Mouse (Mus musculus) heart, embryonic 13.5 days (tissue): ENCODE measurements at regions not wholly inside any gene's neighbourhood (a gene's known extent, or its start where the extent isn't known, plus 50 kb on each side); places are given as distances from the start of the nearest gene placed in this dataset.

Experiments
- ATAC-seq: fragments of 200-750 bp; cut with Nextera tagmentation; 2 replicates; pipeline ENCODE4 v1.8.0; 2017; ENCODE audit warnings: moderate TSS enrichment; ENCODE audit not compliant: insufficient number of reproducible peaks, low FRiP score, low TSS enrichment; ENCODE audit errors: extremely low read depth
- H3K27ac ChIP-seq: fragments of 300-500 bp; sonication (generic); replicated peaks from 2 replicates; pipeline ENCODE4 v1.5.1; 2015; ENCODE audit warnings: moderate library complexity, mild to moderate bottlenecking, inconsistent platforms
- H3K27me3 ChIP-seq: fragments of 300-500 bp; sonication (generic); replicated peaks from 2 replicates; pipeline ENCODE4 v1.6.1; 2015; ENCODE audit warnings: mild to moderate bottlenecking, inconsistent platforms
- H3K36me3 ChIP-seq: fragments of 300-500 bp; sonication (generic); 2 replicates; pipeline ENCODE4 v1.6.1; 2015; ENCODE audit warnings: mild to moderate bottlenecking, inconsistent platforms
- H3K4me1 ChIP-seq: fragments of 300-500 bp; sonication (generic); 2 replicates; pipeline ENCODE4 v1.6.1; 2015; ENCODE audit warnings: inconsistent platforms
- H3K4me2 ChIP-seq: fragments of 300-500 bp; sonication (generic); 2 replicates; pipeline ENCODE4 v1.6.1; 2015; ENCODE audit warnings: inconsistent platforms, mild to moderate bottlenecking, moderate library complexity
- H3K4me3 ChIP-seq: fragments of 300-500 bp; sonication (generic); 2 replicates; pipeline ENCODE4 v1.5.1; 2015; ENCODE audit warnings: moderate library complexity, mild to moderate bottlenecking, inconsistent platforms
- H3K9ac ChIP-seq: fragments of 300-500 bp; sonication (generic); 2 replicates; pipeline ENCODE4 v1.6.1; 2015; ENCODE audit warnings: inconsistent platforms, mild to moderate bottlenecking, moderate library complexity
- H3K9me3 ChIP-seq: fragments of 300-500 bp; sonication (generic); 2 replicates; pipeline ENCODE4 v1.6.1; 2016; ENCODE audit warnings: inconsistent platforms
- WGBS: fragments of 180-500 bp; shearing (Covaris S2); methylation state at CpG from one replicate; pipeline ENCODE4 v1.1.7; 2015; ENCODE audit warnings: mixed read lengths; 5-methylcytosine and 5-hydroxymethylcytosine counted together

GRCm38 (mm10) chr15:24296798-24297197, 1116.8 kb downstream of the Basp1 start:
- H3K4me3 ChIP-seq, result no peak overlapping the region
- H3K4me1 ChIP-seq, result no peaks in the 10 kb centered on the region
- H3K36me3 ChIP-seq, result no peaks in the 10 kb centered on the region
- no peak overlapping the region for H3K27ac ChIP-seq
- 79% methylated on average over 7 of the region's 7 CpGs for WGBS
- H3K9ac ChIP-seq, result no peak overlapping the region
- no peaks in the 10 kb centered on the region for H3K9me3 ChIP-seq
- ATAC-seq, result no peak
- H3K27me3 ChIP-seq, result no peaks in the 10 kb centered on the region
- no peak overlapping the region for H3K4me2 ChIP-seq

GRCm38 (mm10) chr15:24275100-24275499, 1138.5 kb downstream of the Basp1 start:
- Histone ChIP-seq H3K4me3 (no peak overlapping the region), H3K4me1 (no peaks in the 10 kb centered on the region), H3K36me3 (no peaks in the 10 kb centered on the region), H3K9ac (no peak overlapping the region), H3K27me3 (no peaks in the 10 kb centered on the region), H3K4me2 (no peak overlapping the region), H3K9me3 (no peaks in the 10 kb centered on the region), H3K27ac (no peak overlapping the region)
- WGBS, result 43% methylated on average over 5 of the region's 5 CpGs
- no peak for ATAC-seq

- no peak overlapping the region for H3K27ac ChIP-seq
- no peak for ATAC-seq
These were observed 1146.2 kb downstream of the Basp1 start for GRCm38 (mm10) chr15:24267360-24267759.

More at GRCm38 (mm10) chr15:24267360-24267759, 1146.2 kb downstream of the Basp1 start:
- Histone ChIP-seq H3K4me1 (no peaks in the 10 kb centered on the region), H3K4me2 (no peak overlapping the region), H3K36me3 (no peaks in the 10 kb centered on the region), H3K27me3 (no peaks in the 10 kb centered on the region), H3K9me3 (no peaks in the 10 kb centered on the region), H3K9ac (no peak overlapping the region), H3K4me3 (no peak overlapping the region)
